ENCODE assay signal across 8 mouse cellular contexts in the genomic region with DNA sequence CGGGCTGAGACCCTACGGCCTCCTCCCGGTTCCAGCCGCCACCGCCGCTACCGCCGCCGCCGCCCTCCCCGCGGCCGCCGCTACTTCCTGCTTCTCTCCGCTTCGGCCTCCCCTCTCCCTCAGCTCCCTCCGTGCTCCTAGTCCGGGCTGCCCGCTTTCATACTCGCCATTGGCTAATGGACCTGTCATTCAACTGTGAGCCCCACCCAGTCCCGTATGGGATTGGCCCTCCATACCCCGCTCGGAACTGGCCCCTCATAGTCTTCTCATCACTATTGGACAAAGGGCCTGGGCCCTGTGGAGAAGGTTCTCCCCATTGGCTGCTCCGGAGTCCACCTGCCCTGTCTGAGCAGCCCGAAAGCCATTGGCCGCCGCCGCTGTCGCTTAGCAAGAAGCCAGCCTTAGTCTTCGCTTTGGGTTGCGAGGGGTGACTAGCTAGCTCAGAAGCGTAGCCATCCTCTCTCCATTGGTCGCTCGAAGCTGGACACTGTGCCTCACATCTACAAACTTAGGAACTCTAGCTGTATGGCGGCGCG. TPM values are rescaled to one million over a fixed set of nuclear protein-coding genes. Genes with fewer than 3 reads are reported as not detected.
DNase-seq lines count a peak whose midpoint lies in the region; ATAC-seq lines count a peak whose summit lies in the region.

Zfp687 (minus strand) TSS at position 112 of the 536 bp plus-strand sequence.

- under 1% methylated on average over 35 of the region's 37 CpGs for WGBS in forebrain, embryonic 14.5 days
- under 1% methylated on average over 26 of the region's 37 CpGs for WGBS in neural tube, embryonic 15.5 days

- H3K9ac ChIP-seq in forebrain, embryonic 14.5 days (ENCODE audit: low read length), result peak within 1 kb of the TSS; percentile 79
- peak within 1 kb of the TSS; percentile 80 for H3K9ac ChIP-seq in neural tube, embryonic 15.5 days (replicated peaks)

- no peaks in the 10 kb centered on the region for H3K27me3 ChIP-seq in forebrain, embryonic 14.5 days (replicated peaks; ENCODE audit: control insufficient read depth, insufficient read depth, low read length)
- H3K27me3 ChIP-seq in neural tube, embryonic 15.5 days (replicated peaks), result no peaks in the 10 kb centered on the region

- DNase-seq in ES-CJ7 (ENCODE audit: low read depth, low spot score), result peak; percentile 99
- peak; percentile 100 for DNase-seq in cerebellum, adult 11 months
- DNase-seq in forebrain, embryonic 14.5 days (ENCODE audit: low spot score), result peak; percentile 100
- DNase-seq in heart, postnatal 14 days, result peak; percentile 98 to 99
- DNase-seq in layer of hippocampus, adult 11-12 months (ENCODE audit: low spot score), result peak; percentile 100
- peak; percentile 100 for DNase-seq in lung, adult 18-20 months
- DNase-seq in testis, postnatal 14 days (ENCODE audit: low spot score), result peak; percentile 100

- H3K4me1 ChIP-seq in forebrain, embryonic 14.5 days (ENCODE audit: control insufficient read depth, insufficient read depth, low read length), result peaks cover 15% of the 10 kb centered on the region
- peaks cover 29% of the 10 kb centered on the region for H3K4me1 ChIP-seq in neural tube, embryonic 15.5 days

- intact Hi-C loops in heart, postnatal 14 days (cut with DNase I), result no loop called here

- peak within 1 kb of the TSS; percentile 74 for H3K4me3 ChIP-seq in forebrain, embryonic 14.5 days (ENCODE audit: low read depth, low read length)
- H3K4me3 ChIP-seq in neural tube, embryonic 15.5 days (replicated peaks), result peak within 1 kb of the TSS; percentile 84

- peaks cover 19% of the 10 kb centered on the region for H3K36me3 ChIP-seq in forebrain, embryonic 14.5 days (ENCODE audit: control insufficient read depth, insufficient read depth, low read length)
- H3K36me3 ChIP-seq in neural tube, embryonic 15.5 days, result peaks cover 19% of the 10 kb centered on the region

- no peaks in the 10 kb centered on the region for H3K9me3 ChIP-seq in forebrain, embryonic 14.5 days (replicated peaks; ENCODE audit: control insufficient read depth, low read length)
- H3K9me3 ChIP-seq in neural tube, embryonic 15.5 days (replicated peaks), result no peaks in the 10 kb centered on the region

- ATAC-seq in forebrain, embryonic 14.5 days, result peak; percentile 99
- ATAC-seq in neural tube, embryonic 15.5 days (ENCODE audit: low FRiP score), result peak; percentile 98

- H3K27ac ChIP-seq in forebrain, embryonic 14.5 days (ENCODE audit: low read depth, low read length), result peak within 1 kb of the TSS; percentile 95
- peak within 1 kb of the TSS; percentile 97 for H3K27ac ChIP-seq in neural tube, embryonic 15.5 days (replicated peaks)

- peak within 1 kb of the TSS; percentile 97 for H3K4me2 ChIP-seq in forebrain, embryonic 14.5 days (ENCODE audit: low read length)
- H3K4me2 ChIP-seq in neural tube, embryonic 15.5 days, result peak within 1 kb of the TSS; percentile 90

RNA-seq across cellular contexts. Expression of gene Zfp687, which starts in this region (rescaled TPM):
- 16.4 and 21.8 TPM in 2 replicates for polyA plus RNA-seq in forebrain, embryonic 14.5 days (2014; fragmentation: Nextera tagmentation; extraction: Ambion mirVana)
- total RNA-seq in heart, postnatal 14 days (2021), result 10 to 100 TPM; 15.4 to 16.8 TPM
- 16.6 and 17.7 TPM in 2 replicates for polyA plus RNA-seq in neural tube, embryonic 15.5 days (2015; fragmentation: Nextera tagmentation; extraction: Ambion mirVana)

Comparison
In these comparisons a context has a peak if more than half of its experiments do, and no peak if none do; other contexts are left out.
1. Peak in every context shown above with its lines: DNase-seq, ATAC-seq, H3K4me3 ChIP-seq and H3K27ac ChIP-seq.